Mouse (Mus musculus): Measurements from ENCODE around the gene Spp2. TPM values are rescaled to one million over a fixed set of nuclear protein-coding genes. Genes with fewer than 3 reads are reported as not detected.

The Spp2 gene
- polyA plus RNA-seq, 1 experiment from 2014 or later, result not detected

- 86% methylated on average over 5 of the region's 5 CpGs for WGBS
- no peak for ATAC-seq (ENCODE audit: insufficient number of reproducible peaks, insufficient read depth, low FRiP score, low TSS enrichment)
- Histone ChIP-seq H3K4me2 (replicated peaks) (no peak overlapping the region), H3K27ac (no peak overlapping the region), H3K36me3 (no peaks in the 10 kb centered on the region), H3K9me3 (no peaks in the 10 kb centered on the region), H3K4me1 (peaks cover 10% of the 10 kb centered on the region), H3K27me3 (no peaks in the 10 kb centered on the region), H3K4me3 (no peak overlapping the region), H3K9ac (no peak overlapping the region)
Measured at GRCm38 (mm10) chr1:88459655-88460054, 52.9 kb downstream of the Spp2 start.

- H3K9me3 ChIP-seq, result no peaks in the 10 kb centered on the region
- H3K4me3 ChIP-seq, result no peak overlapping the region
- H3K27me3 ChIP-seq, result no peaks in the 10 kb centered on the region
- 41% methylated on average over 1 of the region's 1 CpGs for WGBS
- ATAC-seq (ENCODE audit: insufficient number of reproducible peaks, insufficient read depth, low FRiP score, low TSS enrichment), result no peak
- H3K9ac ChIP-seq, result no peak overlapping the region
- no peak overlapping the region for H3K27ac ChIP-seq
- peaks cover 10% of the 10 kb centered on the region for H3K4me1 ChIP-seq
- H3K4me2 ChIP-seq (replicated peaks), result no peak overlapping the region
- H3K36me3 ChIP-seq, result no peaks in the 10 kb centered on the region
Measured at GRCm38 (mm10) chr1:88461096-88461495, 54.3 kb downstream of the Spp2 start.

GRCm38 (mm10) chr1:88462484-88462883 is 55.7 kb downstream of the Spp2 start:
- no peaks in the 10 kb centered on the region for H3K36me3 ChIP-seq
- no peaks in the 10 kb centered on the region for H3K9me3 ChIP-seq
- no peaks in the 10 kb centered on the region for H3K27me3 ChIP-seq
- ATAC-seq (ENCODE audit: insufficient number of reproducible peaks, insufficient read depth, low FRiP score, low TSS enrichment), result no peak
- peaks cover 10% of the 10 kb centered on the region for H3K4me1 ChIP-seq
- no peak overlapping the region for H3K27ac ChIP-seq
- no peak overlapping the region for H3K4me3 ChIP-seq
- 39% methylated on average over 6 of the region's 6 CpGs for WGBS
- H3K9ac ChIP-seq, result no peak overlapping the region
- H3K4me2 ChIP-seq (replicated peaks), result no peak overlapping the region

GRCm38 (mm10) chr1:88463241-88463640 is 56.5 kb downstream of the Spp2 start:
- no peak overlapping the region for H3K27ac ChIP-seq
- no peak overlapping the region for H3K4me3 ChIP-seq
- H3K9me3 ChIP-seq, result no peaks in the 10 kb centered on the region
- no peaks in the 10 kb centered on the region for H3K36me3 ChIP-seq
- no peaks in the 10 kb centered on the region for H3K27me3 ChIP-seq
- no peak overlapping the region for H3K4me2 ChIP-seq (replicated peaks)
- peaks cover 10% of the 10 kb centered on the region for H3K4me1 ChIP-seq
- no peak for ATAC-seq (ENCODE audit: insufficient number of reproducible peaks, insufficient read depth, low FRiP score, low TSS enrichment)
- 93% methylated on average over 3 of the region's 3 CpGs for WGBS
- H3K9ac ChIP-seq, result no peak overlapping the region

GRCm38 (mm10) chr1:88464109-88464905 is 57.5 kb downstream of the Spp2 start:
- no peak overlapping the region for H3K4me2 ChIP-seq (replicated peaks)
- WGBS, result 64% methylated on average over 6 of the region's 6 CpGs

GRCm38 (mm10) chr1:88465722-88466121 is 59.0 kb downstream of the Spp2 start:
- WGBS, result 77% methylated on average over 4 of the region's 4 CpGs
- ATAC-seq (ENCODE audit: insufficient number of reproducible peaks, insufficient read depth, low FRiP score, low TSS enrichment), result no peak
- no peaks in the 10 kb centered on the region for H3K9me3 ChIP-seq
- H3K4me1 ChIP-seq, result peaks cover 10% of the 10 kb centered on the region
- no peak overlapping the region for H3K4me3 ChIP-seq
- no peak overlapping the region for H3K4me2 ChIP-seq (replicated peaks)
- H3K9ac ChIP-seq, result no peak overlapping the region
- no peaks in the 10 kb centered on the region for H3K27me3 ChIP-seq
- no peaks in the 10 kb centered on the region for H3K36me3 ChIP-seq
- no peak overlapping the region for H3K27ac ChIP-seq

More at GRCm38 (mm10) chr1:88464109-88464905, 57.5 kb downstream of the Spp2 start:
- H3K4me1 ChIP-seq, result peaks cover 10% of the 10 kb centered on the region
- no peak for ATAC-seq (ENCODE audit: insufficient number of reproducible peaks, insufficient read depth, low FRiP score, low TSS enrichment)
- H3K27ac ChIP-seq, result no peak overlapping the region
- no peak overlapping the region for H3K4me3 ChIP-seq
- H3K9ac ChIP-seq, result no peak overlapping the region
- H3K9me3 ChIP-seq, result no peaks in the 10 kb centered on the region
- H3K27me3 ChIP-seq, result no peaks in the 10 kb centered on the region
- H3K36me3 ChIP-seq, result no peaks in the 10 kb centered on the region

- Histone ChIP-seq H3K4me1 (peaks cover 10% of the 10 kb centered on the region), H3K27me3 (no peaks in the 10 kb centered on the region), H3K9ac (no peak overlapping the region), H3K4me3 (no peak overlapping the region), H3K27ac (no peak overlapping the region), H3K36me3 (no peaks in the 10 kb centered on the region), H3K4me2 (replicated peaks) (no peak overlapping the region), H3K9me3 (no peaks in the 10 kb centered on the region)
- ATAC-seq (ENCODE audit: insufficient number of reproducible peaks, insufficient read depth, low FRiP score, low TSS enrichment), result no peak
- WGBS, result 72% methylated on average over 8 of the region's 8 CpGs
Measured at GRCm38 (mm10) chr1:88466325-88467064, 59.7 kb downstream of the Spp2 start.

GRCm38 (mm10) chr1:88467866-88468265 is 61.1 kb downstream of the Spp2 start:
- no peak overlapping the region for H3K4me3 ChIP-seq
- H3K36me3 ChIP-seq, result no peaks in the 10 kb centered on the region
- no peak for ATAC-seq (ENCODE audit: insufficient number of reproducible peaks, insufficient read depth, low FRiP score, low TSS enrichment)
- 75% methylated on average over 5 of the region's 5 CpGs for whole genome bisulfite sequencing
- H3K9me3 ChIP-seq, result no peaks in the 10 kb centered on the region
- no peaks in the 10 kb centered on the region for H3K27me3 ChIP-seq
- H3K4me2 ChIP-seq (replicated peaks), result no peak overlapping the region
- H3K27ac ChIP-seq, result no peak overlapping the region
- H3K4me1 ChIP-seq, result peaks cover 4% of the 10 kb centered on the region; the same call in 1 of the 2 replicates
- H3K9ac ChIP-seq, result no peak overlapping the region

- H3K9me3 ChIP-seq, result no peaks in the 10 kb centered on the region
- H3K27ac ChIP-seq, result no peak overlapping the region
- no peak for ATAC-seq (ENCODE audit: insufficient number of reproducible peaks, insufficient read depth, low FRiP score, low TSS enrichment)
- H3K9ac ChIP-seq, result no peak overlapping the region
- no peak overlapping the region for H3K4me3 ChIP-seq
- WGBS, result 95% methylated on average over 2 of the region's 2 CpGs
- no peaks in the 10 kb centered on the region for H3K27me3 ChIP-seq
- H3K4me2 ChIP-seq (replicated peaks), result no peak overlapping the region
- H3K36me3 ChIP-seq, result no peaks in the 10 kb centered on the region
- 0 out of 2 replicates have a peak, but pooled peaks cover 1% of the 10 kb centered on the region for H3K4me1 ChIP-seq
Measured at GRCm38 (mm10) chr1:88468335-88468734, 61.6 kb downstream of the Spp2 start.

GRCm38 (mm10) chr1:88469746-88470145 is 63.0 kb downstream of the Spp2 start:
- H3K36me3 ChIP-seq, result no peaks in the 10 kb centered on the region
- H3K9me3 ChIP-seq, result no peaks in the 10 kb centered on the region
- H3K27me3 ChIP-seq, result no peaks in the 10 kb centered on the region
- no peak overlapping the region for H3K4me2 ChIP-seq (replicated peaks)
- no peak overlapping the region for H3K9ac ChIP-seq
- peaks cover 4% of the 10 kb centered on the region; the same call in 1 of the 2 replicates for H3K4me1 ChIP-seq
- 97% methylated on average over 4 of the region's 4 CpGs for WGBS
- ATAC-seq (ENCODE audit: insufficient number of reproducible peaks, insufficient read depth, low FRiP score, low TSS enrichment), result no peak
- no peak overlapping the region for H3K27ac ChIP-seq
- H3K4me3 ChIP-seq, result no peak overlapping the region

- H3K4me3 ChIP-seq, result no peak overlapping the region
- 41% methylated on average over 6 of the region's 6 CpGs for WGBS
- H3K9ac ChIP-seq, result no peak overlapping the region
- no peak overlapping the region for H3K4me2 ChIP-seq (replicated peaks)
- no peaks in the 10 kb centered on the region for H3K27me3 ChIP-seq
- H3K36me3 ChIP-seq, result no peaks in the 10 kb centered on the region
- no peaks in the 10 kb centered on the region for H3K9me3 ChIP-seq
- H3K4me1 ChIP-seq, result peaks cover 12% of the 10 kb centered on the region
- no peak overlapping the region for H3K27ac ChIP-seq
- ATAC-seq (ENCODE audit: insufficient number of reproducible peaks, insufficient read depth, low FRiP score, low TSS enrichment), result no peak
Measured at GRCm38 (mm10) chr1:88472258-88472657, 65.5 kb downstream of the Spp2 start.

- H3K27ac ChIP-seq, result no peak overlapping the region
- no peaks in the 10 kb centered on the region for H3K36me3 ChIP-seq
- no peak overlapping the region for H3K4me2 ChIP-seq (replicated peaks)
- no peak overlapping the region for H3K4me3 ChIP-seq
- no peak for ATAC-seq (ENCODE audit: insufficient number of reproducible peaks, insufficient read depth, low FRiP score, low TSS enrichment)
- no peaks in the 10 kb centered on the region for H3K9me3 ChIP-seq
- H3K27me3 ChIP-seq, result no peaks in the 10 kb centered on the region
- H3K9ac ChIP-seq, result no peak overlapping the region
- 64% methylated on average over 2 of the region's 2 CpGs for WGBS
- H3K4me1 ChIP-seq, result peaks cover 12% of the 10 kb centered on the region
Measured at GRCm38 (mm10) chr1:88473899-88474298, 67.1 kb downstream of the Spp2 start.

All from embryonic facial prominence, embryonic 12.5 days (tissue).